Mouse (Mus musculus) kidney, postnatal 10 days (tissue): ENCODE data around the gene Mical2.

ENCODE experiments used
- DNase-seq: peaks from one replicate; pipeline ENCODE4 v3.0.0; 2021; ENCODE audit warnings: mixed read lengths

Gene Mical2

GRCm38 (mm10) chr7:112416058-112416526 is 190.4 kb downstream of the Mical2 start:
- DNase-seq = no peak

DNA sequence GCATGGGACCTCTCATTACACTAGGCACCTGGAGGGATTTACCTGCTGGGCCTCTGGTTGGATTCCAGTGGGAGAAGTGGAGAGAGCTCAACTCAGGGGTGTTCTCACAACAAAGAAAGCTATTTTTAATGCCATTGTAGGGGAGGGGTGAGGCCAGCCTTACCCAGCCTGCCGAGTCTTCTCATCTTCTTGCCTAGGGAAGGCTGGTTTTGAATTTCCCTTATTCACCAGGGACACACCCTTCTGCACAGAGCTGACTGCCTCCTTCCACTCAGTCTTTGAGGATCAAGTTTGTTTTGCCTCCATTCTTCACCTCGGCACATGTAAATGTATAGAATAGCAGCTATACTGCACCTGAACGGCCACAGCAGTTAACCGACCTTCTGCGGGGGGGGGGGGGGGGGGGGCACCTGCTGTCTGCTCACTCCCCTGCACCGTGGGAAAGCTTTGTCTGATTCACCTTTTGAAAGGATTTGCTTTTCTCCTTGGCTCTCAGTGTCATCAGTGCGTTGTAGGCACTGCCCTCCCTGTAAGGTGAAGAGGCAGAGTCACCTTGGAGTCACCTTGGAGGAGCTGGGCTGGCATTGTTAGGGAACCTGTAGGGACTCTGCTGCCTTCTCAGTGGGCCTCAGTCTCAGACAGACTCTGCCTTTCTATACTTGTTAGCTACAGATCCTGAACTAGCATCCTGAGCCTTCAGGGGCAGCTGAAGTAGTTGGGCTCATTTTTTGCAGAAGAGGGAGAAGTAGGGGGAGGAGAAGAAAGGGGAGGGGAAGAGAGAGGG is 191.3 kb downstream of the Mical2 start:
- DNase-seq = peak; percentile 24

GRCm38 (mm10) chr7:112417598-112417997 is 191.9 kb downstream of the Mical2 start:
- DNase-seq = no peak

DNA sequence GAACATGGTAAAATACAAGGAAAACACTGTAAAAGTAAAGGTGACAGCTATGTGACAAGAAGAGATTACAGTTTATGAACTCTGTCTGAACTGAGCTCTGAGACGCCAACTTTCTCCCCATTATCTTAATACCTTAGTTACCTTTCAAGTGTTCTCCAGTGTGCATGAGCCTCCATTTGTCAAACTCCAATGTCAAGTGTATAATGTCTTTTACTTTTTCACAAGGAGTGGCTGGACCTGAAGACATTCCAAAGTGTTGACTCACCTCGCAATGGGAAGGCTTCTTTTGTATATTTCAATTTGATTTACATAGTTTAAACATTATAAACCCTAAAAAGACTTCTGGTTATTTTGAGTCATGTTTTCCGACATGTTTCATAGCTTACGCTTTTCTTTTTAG is 197.8 kb downstream of the Mical2 start:
- no peak for DNase-seq

DNA sequence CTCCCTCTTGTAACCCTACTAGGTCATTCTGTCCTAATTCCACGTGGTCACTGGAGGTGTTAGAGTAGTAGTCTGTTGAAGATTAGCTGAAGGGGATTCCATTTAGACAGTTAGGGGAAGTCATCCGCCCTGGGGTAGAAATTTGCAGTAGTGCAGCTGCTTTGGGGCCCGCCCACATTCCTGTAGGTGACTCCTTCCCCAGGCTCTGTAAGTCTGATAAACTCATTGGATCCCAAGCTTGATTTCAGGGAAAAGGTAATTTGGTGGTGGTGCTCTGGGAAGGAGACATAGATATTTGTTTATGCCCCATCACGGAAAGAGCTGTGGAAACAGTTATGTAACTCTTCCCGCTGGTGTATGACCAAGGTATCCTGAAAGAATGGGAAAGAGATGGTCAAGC is 201.2 kb downstream of the Mical2 start:
- DNase-seq = peak; percentile 37

- peak; percentile 91 for DNase-seq
Measured at GRCm38 (mm10) chr7:112427357-112428157, 201.9 kb downstream of the Mical2 start, which contains the start of gene Parva. TSS of gene Parva (plus strand) at chr7:112427505.

GRCm38 (mm10) chr7:112428158-112428535 is 202.5 kb downstream of the Mical2 start:
- DNase-seq = peak; percentile 94

- DNase-seq = no peak
Measured at GRCm38 (mm10) chr7:112439846-112440245, 214.2 kb downstream of the Mical2 start.

GRCm38 (mm10) chr7:112444152-112444984 is 218.7 kb downstream of the Mical2 start:
- DNase-seq = peak; percentile 49

GRCm38 (mm10) chr7:112444985-112445367 is 219.3 kb downstream of the Mical2 start:
- no peak for DNase-seq

DNA sequence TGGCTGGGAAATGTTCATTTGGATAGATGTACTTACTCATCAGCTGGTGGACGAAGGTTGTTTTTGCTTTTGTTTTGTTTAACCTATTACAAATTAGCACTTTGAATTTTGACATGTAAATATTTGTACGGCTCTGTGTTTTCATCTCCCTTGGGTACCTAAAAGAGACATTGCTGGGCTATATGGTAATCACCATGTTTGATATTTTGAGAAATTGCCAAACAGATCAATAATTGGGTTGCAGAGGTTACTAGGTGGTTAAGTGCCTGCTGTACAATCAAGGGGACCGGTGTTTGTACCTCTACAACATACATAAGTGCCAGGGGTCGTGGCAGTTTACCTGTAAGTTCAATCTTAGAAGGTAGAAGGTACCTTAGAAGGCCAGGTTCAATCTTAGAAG is 220.8 kb downstream of the Mical2 start:
- DNase-seq = no peak

- DNase-seq = peak; percentile 55
Measured at GRCm38 (mm10) chr7:112449954-112450700, 224.5 kb downstream of the Mical2 start.

- DNase-seq = no peak
Measured at GRCm38 (mm10) chr7:112452471-112452870, 226.8 kb downstream of the Mical2 start.

DNA sequence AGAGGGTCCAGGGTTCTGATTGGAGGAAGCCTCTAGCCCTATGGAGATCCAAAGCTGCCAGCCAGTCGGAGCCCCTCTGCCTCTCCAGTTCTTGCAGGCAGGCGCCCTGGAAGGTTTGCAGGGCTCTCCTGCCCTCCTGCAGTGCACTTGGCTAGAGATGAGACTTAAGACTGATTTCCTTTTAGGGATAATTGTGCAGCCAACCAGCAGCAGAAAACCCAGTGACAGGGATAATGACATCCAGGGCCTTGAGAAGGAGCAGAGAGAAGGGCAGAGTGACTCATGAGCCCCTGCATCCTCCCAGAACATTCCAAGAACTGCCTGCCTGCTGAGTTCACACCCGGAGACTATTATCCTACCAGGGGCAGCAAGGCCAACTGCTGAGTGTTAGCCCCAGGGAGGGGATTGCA is 228.2 kb downstream of the Mical2 start:
- no peak for DNase-seq

GRCm38 (mm10) chr7:112454380-112454779 is 228.7 kb downstream of the Mical2 start:
- DNase-seq = no peak

- no peak for DNase-seq
Measured at GRCm38 (mm10) chr7:112454951-112455350, 229.3 kb downstream of the Mical2 start.

DNA sequence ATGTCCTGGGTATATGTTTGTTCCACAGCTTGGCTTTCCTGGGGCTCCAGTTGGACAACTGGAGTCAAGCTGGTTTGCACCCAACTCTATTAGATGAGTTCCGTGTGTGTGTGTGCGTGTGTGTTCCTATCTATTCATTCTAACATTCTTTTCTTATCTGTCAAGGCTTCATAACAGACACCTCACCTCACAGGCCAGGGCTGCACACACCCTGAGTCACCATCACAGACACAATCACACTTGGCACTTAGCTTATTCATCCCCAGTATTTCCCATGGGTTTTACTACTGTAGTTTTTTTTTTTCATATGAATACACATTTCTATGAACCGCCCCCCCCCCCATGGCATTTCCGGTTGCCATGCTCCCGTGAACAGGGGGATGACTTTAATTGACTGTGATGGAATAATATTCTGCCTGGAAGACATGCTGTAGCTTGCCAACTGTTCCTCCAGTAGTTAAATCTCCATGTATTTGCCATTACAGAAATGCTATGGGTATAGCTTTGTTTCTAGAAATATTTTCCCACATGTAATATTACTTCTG is 230.0 kb downstream of the Mical2 start:
- no peak for DNase-seq

GRCm38 (mm10) chr7:112457373-112457772 is 231.7 kb downstream of the Mical2 start:
- no peak for DNase-seq

- DNase-seq = no peak
Measured at GRCm38 (mm10) chr7:112457920-112458319, 232.3 kb downstream of the Mical2 start.

- peak; percentile 65 for DNase-seq
Measured at GRCm38 (mm10) chr7:112458440-112458839, 232.8 kb downstream of the Mical2 start.
